Mouse (Mus musculus): ENCODE results near the gene Tpst1.

DNA sequence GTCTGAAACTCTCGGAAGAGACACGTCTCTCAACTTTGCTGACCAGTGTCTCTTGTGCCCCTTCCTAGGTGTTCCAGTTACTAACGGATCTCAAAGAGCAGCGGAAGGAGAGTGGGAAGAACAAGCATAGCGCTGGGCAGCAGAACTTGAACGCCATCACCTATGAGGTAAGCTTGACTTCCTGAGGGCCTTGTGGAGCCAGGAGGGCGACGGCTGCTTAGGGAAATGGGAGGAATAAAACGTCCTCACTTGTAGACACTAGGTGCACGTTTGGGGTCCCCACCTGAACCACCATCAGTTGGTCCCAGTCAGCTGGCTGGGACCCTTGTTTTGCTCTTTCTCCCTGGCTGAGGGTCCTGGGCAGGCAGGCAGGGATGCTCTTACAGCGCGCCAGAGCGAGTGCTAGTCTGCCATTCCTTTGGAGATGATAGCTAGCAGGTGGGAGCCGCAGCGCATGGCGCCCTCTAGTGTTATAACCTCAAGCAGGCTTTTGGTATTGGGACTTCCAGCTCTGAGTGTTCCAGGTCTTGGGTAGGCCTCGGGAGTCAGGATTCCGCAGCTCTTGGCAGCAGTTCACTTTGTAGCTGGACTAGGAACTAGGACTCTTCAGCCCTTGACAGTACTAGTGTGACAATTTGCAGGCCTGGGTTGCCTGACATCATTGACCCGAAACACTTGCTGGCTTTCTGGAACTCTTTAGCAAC lies 35.2 kb upstream of the Tpst1 start:
- TF ChIP-seq CTCF (IDR thresholded peaks at IDR 0.05; ENCODE audit: control insufficient read depth, insufficient read depth, insufficient read length) (peak; percentile 46), MYOD1 (IDR thresholded peaks at IDR 0.05; ENCODE audit: control insufficient read depth, insufficient read length, low read depth) (no peak), USF1 (IDR thresholded peaks at IDR 0.05; ENCODE audit: low read depth) (no peak), MAX (IDR thresholded peaks at IDR 0.05) (no peak), CEBPB (IDR thresholded peaks at IDR 0.05; ENCODE audit: low read depth) (no peak), FOSL1 (IDR thresholded peaks at IDR 0.05; ENCODE audit: insufficient read depth, low read length, poor library complexity, severe bottlenecking) (no peak), MYOG (IDR thresholded peaks at IDR 0.05; ENCODE audit: control insufficient read depth, extremely low read depth, insufficient read length) (no peak)
